Mouse (Mus musculus): ENCODE results near the gene Zkscan17.
"Not testable (repeated sequence)": the region's sequence is repeated elsewhere in the genome, so short reads cannot be mapped to it uniquely, and the experiment has no call there.

Gene Zkscan17

DNA sequence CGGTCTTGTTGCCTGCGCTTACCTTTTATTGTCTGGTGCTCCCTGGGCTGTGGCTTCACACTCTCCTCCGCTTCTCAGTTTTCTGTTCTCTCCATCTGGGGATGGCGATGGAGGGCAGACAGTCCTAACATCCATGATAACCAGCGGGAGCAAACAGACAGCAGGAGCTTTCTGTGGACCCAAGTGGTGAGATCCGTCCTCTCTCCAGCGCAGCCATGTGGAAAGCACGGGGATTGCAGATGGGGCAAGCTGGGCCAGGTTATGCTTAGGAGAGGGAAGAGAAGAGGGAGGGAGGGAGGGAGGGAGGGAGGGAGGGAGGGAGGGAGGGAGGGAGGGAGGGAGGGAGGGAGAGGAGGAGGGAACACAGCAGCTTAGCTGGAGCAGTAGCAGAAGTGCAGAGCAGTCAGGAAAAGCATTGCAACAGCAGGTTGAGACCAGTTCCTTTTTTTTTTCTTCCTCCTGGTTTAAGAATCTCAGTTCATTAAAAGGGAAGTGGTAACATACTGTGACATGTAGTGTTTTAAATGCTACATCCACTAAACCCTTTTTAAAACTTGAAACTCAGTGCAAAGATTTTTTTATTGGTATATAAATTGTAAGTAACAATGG lies at the start of gene Zkscan17:
Zkscan17 (minus strand) TSS at position 280 of the 609 bp plus-strand sequence.
- DNase-seq (ENCODE audit: low spot score in 2 of 2): no peak

DNA sequence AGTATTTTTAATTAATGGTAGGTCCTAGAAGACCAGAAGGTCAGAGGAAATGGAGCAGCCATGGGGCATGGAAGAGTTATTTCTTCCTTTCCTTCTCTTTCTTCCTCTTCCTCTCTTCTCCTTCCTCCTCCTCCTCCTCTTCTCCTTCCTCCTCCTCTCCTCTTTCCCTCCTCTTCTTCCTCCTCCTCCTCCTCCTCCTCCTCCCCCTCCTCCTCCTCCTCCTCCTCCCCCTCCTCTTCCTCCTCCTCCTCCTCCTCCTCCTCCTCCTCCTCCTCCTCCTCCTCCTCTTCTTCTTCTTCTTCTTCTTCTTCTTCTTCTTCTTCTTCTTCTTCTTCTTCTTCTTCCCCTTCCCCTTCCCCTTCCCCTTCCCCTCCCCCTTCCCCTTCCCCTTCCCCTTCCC lies 49.6 kb upstream of the Zkscan17 start, which contains the start of gene Olfr222:
Olfr222 (minus strand) TSS at position 101 of the 400 bp plus-strand sequence.
- DNase-seq (ENCODE audit: low spot score in 2 of 2): not testable (repeated sequence)

DNA sequence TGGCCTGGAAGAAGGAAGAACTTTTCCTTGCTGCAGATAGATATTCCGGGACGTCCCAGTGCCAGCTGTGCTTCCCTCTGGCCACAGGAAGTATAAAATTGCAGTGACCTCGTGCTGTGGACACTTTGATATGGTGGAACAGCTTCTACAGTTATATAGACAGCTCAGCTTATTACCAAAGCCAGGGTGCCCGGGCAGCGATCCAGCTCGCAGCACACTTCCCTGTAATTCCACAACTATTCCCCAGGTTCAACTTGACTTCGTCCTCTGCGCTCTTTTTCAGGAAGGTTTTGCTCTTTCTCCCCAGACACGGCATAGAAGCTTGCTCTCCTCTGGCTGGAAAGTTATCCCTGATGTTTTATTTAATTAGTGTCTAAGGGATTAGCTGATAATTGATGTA lies 49.2 kb upstream of the Zkscan17 start:
- DNase-seq (ENCODE audit: low spot score in 2 of 2): no peak

DNA sequence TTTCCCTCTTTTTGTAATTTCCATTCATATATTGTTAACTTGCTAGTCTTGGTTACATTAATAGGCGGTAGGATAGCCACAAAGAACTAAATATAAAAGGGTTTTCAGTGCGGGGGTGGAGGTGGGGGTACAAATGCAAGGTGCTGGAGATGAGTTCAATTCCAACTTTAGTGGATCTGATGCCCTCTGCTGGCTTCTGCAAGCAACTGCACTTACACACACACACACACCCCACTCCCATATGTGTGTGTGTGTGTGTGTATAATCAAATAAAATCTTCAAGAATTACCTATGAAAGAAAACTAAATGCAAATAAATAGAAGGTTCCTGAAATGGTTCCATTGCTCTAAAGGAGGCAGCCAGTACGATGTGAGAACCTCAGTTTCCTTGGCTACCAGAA lies 42.8 kb upstream of the Zkscan17 start:
- no peak for DNase-seq (ENCODE audit: low spot score in 2 of 2)

DNA sequence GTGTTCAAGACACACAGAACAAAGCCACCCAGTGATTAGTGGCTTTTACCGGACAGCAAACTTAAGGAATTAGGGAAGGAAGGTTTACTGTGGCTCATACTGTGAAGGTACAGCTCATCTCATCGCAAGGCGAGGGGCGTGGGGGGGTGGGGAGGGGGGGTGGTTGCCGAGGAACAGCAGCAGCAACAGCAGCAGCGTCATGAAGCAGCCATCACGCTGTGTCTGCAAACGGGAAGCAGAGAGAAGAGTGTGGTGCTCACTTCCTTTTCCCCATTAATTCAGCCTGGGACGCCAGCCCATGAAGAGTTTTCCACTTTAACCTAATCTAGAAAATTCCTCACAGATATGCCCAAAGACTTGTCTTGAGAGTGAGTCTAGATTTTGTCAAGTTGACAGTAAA lies 36.3 kb upstream of the Zkscan17 start:
- DNase-seq (ENCODE audit: low spot score in 2 of 2): no peak

DNA sequence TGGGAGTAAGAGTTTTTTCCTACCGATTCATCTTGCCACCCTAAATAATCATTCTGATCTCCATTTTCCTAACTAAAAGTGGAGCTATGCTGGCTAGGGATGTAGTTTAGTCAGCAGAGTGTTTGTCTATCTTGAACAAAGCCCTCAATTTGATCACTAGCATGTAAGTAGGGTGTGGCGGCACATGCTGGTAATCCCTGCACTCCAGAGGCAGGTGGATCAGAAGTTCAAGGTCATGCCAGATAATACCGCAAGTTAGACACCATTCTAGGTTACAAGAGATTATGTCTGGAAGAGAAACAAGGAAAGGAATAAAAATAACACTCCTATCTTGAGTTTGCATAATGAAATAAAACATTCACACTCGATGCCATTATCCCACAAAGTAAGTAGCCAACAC lies 35.8 kb upstream of the Zkscan17 start:
- DNase-seq (ENCODE audit: low spot score in 2 of 2): no peak

DNA sequence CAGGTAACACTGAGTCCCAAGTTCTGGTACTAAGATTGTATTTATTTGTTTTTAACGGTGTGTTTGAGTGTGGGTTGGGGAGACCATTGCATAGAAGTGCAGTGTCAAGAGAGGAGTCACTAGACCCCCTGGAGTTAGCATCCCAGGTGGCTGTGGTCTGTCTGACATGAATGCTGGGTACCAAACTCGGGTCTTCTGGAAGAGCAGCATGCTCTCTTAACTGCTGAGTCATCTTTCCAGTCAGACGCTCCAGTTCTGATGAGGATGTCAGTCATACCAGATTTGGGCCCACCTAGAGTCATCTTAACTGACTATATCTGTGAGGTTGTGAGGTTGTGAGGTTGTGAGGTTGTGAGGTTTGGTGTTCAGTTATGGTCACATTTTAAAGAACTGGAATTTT lies 34.4 kb upstream of the Zkscan17 start:
- DNase-seq (ENCODE audit: low spot score in 2 of 2): no peak

DNA sequence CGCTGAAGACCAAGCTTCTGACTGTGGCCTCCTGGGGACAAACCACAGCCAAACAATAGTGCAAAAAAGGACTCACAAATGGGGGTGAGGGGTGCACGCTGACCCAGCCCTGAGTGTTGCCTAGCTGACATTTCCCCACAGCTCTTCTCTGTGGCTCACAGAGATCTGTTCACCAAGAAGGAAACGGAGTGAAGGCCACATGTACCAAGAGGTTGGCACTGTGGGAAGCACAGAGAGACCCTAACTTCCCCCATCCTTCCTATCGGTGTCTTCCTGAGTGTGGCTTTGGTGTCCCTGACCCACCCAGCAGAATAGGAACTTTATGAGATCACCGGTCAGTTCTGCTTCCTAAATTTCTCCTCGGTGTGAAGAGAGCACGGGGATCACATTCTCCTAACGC lies 28.0 kb upstream of the Zkscan17 start:
- no peak for DNase-seq (ENCODE audit: low spot score in 2 of 2)

DNA sequence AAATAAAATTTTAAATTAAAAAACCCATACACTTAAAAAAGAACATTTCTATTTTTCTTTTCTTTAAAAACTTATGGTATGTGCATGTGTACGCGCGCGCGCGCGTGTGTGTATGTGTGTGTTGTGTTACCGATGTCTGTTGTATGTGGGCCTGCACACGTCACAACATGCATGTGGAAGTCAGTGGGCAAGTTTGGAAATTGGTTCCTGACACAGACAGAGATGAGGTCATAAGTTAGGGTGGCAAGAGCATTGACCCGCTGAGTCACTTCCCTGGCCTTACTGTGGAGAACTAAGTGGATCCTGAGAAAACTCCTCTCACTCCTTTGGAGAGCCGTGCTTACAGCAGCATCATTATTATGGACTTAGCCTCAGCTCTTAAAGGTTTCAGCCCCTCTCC lies 27.6 kb upstream of the Zkscan17 start:
- no peak for DNase-seq (ENCODE audit: low spot score in 2 of 2)

DNA sequence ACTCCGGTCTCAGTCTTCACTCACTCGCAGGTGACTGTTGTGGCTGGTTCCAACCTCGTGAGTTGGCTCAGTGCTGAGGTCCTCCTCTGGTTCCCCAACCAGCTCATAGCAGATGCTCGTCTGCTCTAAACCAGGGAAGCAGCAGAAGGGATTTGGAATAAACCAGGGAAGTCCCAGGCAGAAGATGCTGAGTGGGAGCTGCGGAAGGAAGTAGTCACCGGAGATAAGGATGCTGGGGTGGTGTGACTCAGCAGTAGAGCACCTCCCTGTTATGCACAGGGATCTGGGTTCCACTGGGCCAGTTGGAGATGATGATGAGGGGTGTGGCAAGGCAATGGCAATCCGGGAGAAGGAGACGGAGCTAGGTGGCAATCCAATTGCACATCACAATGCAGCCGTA lies 17.5 kb upstream of the Zkscan17 start:
- DNase-seq (ENCODE audit: low spot score in 2 of 2): no peak

DNA sequence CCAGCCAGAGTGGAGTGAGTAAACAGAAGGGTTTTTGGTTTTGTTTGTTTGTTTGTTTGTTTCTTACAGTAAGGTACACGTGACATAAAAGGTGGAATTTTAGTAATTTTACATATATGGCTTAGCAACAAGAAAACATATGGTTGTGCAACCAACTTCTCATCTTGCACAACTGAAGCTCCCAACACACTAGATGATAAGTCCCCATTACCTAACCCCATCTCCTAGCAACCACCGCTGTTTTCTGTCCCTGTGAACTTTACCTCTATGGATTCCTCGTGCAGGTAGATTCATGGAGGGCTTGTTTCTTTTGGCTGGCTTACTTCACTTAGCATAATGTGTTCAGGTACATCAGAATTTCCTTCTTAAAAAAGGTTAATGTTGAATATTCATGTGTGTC lies 16.8 kb upstream of the Zkscan17 start:
- DNase-seq (ENCODE audit: low spot score in 2 of 2): no peak

DNA sequence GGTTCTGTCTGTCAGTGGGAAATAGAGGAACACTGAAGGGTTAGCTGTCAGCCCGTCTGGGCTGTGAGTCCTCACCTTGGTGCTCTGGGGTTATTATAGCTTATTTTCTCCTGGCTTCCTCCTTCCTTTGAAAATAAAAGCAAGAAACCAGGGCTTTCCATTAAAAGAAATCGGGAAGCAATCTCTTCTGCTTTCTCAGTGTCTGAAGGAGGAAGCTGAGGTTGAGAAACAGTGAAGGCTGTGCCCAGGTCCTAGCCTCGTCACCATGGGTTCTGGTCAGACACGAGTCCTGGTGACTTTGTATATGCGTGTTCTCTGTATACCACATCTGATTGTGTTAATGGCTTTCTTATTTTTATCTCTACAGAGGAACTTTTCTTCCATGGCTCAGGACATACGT lies 15.9 kb upstream of the Zkscan17 start:
- no peak for DNase-seq (ENCODE audit: low spot score in 2 of 2)

DNA sequence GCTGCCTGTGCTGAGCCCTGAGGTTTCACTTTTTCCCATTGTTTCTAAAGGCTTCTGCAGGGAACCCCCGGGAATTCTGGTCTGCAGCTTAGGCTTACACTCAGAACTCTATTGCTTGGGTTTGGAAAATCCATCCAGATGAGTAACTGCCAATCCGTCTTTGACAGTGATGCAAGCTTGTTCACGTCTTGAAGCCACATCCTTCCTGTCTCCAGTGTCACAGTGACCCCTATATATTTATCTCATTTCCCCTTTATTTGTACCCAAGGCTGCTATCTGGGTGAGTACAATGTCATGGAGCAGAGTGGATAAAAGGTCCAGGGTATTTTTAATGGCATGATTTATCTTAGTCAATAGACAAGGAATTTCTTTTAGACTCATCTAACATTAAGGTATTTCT lies 14.8 kb upstream of the Zkscan17 start, which contains the start of gene Nlrp3:
Nlrp3 (plus strand) TSS at position 245 of the 400 bp plus-strand sequence.
- no peak for DNase-seq (ENCODE audit: low spot score in 2 of 2)

DNA sequence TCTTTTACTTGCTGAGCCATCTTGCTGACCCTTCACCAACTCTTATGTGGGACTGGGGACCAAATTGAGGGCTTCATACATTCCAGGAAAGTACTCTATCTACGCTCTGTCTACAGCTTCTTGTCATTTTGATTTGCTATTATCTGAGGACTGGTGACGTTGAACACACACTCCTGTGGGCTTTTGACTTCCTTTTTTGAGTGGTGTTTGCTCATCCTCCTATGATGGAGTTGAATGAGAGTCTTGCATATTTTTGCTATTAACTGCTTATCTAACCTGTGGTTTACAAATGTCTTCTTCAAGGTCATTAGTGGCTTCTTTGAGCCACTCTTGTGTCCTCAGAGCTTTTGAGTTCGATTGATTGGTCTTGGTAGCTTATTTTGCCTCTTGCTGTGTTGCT lies 13.6 kb upstream of the Zkscan17 start:
- DNase-seq (ENCODE audit: low spot score in 2 of 2): no peak

DNA sequence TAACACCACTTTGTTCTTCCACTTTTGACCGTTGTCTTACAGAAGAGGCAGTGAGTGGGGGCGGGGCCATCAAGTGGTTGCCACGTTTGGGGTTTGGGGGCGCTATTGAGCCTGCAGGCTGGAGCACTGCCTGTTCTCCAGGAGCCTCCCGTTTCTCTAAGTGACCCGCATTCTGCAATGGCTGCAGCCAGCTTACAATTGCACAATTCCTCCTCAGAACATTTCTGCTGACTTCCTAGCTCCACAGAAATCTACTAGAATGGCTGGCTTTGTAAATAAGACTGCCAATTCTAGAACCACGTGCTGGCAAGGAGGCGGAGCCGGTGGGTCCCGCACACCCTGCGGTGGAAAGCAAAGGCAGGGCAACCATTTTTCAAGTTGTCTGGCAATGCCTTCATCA lies 11.8 kb upstream of the Zkscan17 start:
- DNase-seq (ENCODE audit: low spot score in 2 of 2): peak in 1 of 2 experiments; percentile 12

DNA sequence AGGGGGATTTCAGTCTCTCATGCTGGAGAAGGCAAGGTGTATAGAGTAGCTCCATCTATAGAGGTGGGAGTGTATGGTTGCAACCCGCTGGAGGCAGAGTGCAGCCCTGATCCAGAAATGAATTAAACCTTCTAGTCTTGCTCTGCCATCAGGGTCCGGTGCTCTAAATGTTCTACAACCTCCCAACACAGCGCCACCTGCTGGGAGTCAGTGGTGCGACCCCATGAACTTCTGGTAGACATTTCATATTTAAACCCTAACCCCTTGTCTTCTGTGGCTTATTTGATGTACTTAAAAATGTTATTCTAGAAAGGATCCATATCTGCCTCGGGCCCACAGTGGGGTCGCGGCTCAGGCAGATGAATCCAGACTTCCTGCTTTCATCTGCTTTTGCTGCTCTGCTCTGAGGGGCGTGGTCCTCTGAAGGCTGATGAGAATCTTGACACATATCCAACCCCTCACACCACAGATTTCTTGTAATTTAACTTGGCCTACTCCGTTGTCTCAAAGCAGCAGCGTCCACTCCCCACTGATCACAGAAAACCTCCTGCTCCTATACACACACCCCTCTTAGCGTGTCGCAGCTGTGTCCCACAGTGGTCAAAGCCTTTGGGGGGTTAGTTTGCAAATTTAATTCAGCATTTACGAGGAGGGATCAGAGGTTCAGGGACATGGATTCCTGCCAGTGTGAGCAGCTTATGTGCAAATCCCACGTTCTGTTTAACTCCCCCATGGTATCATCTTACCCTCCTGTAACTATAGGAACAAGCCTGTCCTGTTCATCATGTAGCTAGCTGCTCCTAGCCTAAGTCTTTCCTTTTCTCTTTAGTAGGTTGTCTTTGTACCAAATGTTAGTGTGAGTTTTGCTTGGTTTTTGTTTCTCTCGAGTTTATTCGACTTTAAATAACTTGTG lies 10.9 kb upstream of the Zkscan17 start:
- DNase-seq (ENCODE audit: low spot score in 2 of 2): peak in 1 of 2 experiments; percentile 49

DNA sequence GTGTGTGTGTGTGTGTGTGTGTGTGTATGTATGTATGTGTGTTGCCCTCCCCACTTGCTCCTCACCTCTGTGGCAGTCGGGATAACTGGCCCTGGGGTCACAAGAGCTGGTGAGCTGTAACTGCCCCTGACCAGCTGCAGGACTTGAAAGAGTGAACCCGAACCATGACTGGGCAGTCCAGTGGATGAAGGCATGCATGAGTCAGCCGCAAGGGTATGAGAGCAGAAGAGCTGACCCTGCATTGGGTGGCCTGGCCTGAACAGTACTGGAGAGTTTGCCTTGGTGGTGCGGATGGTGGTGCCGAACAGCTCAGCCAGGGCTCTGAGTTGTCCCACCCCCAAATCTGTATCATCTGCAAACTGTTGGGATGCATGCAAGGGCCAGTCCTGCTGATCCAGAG lies 5.0 kb upstream of the Zkscan17 start:
- no peak for DNase-seq (ENCODE audit: low spot score in 2 of 2)

DNA sequence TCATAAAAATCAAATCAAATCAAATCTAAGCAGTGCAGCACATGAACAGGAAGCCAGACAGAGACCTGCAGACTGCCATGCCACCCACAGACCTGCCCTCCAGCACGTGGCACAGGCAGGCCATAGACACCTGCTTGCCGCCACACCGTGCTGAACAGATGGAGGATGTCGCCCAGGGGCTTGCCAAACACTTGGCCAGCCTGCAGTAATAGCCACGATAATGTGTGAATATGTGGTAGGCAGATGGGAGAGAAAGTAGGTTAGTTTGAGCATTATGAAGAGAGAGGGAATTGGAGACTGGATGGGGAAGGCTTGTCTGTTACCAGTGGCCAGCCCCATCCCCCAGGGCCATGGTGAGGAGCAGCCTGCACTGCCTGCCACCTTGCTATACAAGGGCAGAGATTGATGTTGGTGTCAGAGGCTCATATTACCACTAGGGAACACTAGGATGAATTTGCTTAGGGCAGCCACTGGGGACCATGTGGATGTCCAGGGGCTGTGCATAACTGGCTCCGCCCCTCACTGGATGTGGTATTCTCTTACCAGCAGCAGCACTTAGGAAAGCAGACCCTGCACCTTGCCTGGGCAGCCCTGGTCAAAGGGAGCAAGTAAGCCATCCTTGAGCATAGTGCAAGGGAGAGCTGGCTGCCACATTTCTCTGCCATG lies 4.5 kb upstream of the Zkscan17 start:
- DNase-seq (ENCODE audit: low spot score in 2 of 2): no peak

DNA sequence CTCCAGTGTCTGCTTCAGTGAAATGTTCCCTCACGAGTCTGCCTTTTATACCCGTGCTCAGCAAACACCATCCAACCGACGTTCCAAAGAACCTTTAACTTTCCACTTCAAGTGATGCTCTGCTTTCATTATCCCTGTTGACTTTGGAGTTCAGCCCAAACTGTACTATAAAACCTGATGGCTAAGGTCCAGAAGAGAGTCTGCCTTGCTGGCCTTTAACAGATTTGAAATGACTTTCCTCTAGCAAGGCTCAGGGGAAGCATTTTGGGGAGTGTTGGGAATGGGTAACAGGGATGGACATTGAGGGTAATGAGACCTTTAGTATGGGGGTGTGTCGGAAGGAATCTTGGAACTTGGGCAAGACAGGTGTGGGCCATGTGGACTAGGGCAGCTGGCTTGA lies 3.7 kb upstream of the Zkscan17 start:
- DNase-seq (ENCODE audit: low spot score in 2 of 2): no peak

DNA sequence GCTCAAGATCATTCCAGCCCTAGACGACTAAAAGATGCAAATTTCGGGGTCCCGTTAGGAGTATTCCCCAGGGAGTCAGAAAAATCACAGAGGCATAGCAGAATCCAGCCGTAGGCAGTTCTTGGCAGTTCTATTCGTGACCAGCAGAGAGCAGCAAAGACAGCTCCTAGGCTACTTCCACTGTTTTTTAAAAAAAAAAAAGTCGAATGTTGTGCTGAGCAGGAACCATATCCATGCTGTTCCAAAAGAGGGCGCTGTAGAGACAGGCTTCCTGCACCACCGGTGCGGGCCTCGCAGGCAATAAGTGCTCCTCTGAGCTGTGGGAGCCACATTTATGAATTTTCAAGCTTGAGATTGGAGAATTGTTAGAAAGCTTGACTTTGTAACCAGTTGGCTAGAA lies 1.3 kb downstream of the Zkscan17 start:
- DNase-seq (ENCODE audit: low spot score in 2 of 2): peak; percentile 58 to 77

DNA sequence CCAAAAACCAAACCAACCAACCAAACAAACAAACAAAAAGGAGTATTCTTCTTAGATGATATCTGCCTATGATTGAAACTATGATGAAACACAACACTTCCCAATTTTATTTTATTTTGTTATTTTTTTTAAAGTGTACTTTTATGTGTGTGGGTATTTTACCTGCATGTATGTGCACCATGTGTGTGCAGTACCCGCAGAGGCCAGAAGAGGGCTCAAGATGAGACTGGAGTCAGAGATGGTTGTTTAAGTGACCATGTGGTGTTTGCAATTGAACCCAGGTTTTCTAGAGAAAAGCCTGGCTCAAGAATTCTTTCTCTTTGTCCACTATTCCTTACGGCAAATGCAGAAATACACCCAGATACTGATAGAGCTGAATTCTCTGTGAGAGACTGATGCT lies 2.4 kb downstream of the Zkscan17 start:
- DNase-seq (ENCODE audit: low spot score in 2 of 2): no peak

DNA sequence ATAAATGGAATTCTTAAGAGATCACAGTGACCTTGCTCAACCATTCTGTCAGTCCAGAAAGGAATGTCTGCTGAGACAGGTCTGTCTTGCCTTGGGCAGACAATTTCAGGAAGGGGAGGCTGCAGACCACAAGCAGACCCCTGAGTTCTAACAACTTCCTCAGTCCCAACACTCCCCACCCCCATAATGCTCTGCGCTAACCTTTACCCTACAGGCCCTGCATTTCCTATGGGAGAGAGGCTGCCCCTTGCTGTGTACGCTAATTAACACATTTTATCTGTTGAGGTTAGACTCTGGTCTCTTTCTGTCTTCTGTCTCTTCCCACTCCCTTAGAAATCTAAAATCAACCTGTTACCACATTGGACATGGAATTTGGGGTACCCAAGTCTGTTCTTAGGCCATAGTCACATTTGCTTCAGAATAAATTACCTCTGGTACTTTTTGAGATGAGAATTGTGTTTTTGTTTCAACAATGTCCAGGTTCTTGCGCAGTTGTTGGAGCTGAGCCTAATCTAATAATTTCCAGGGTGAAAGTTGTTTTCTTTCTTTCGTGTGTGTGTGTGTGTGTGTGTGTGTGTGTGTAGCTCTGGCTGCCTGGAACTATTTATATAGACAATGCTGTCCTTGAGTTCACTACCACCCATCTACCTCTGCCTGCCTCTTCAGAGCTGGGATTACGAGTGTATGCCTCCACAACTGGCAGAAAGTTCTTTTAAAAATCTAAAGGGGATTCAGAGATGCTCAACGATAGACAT lies 6.6 kb downstream of the Zkscan17 start:
- DNase-seq (ENCODE audit: low spot score in 2 of 2): no peak

All from natural killer cell, adult 2 months (primary cell).